Mouse (Mus musculus): ENCODE data around the gene Syn2.

DNA sequence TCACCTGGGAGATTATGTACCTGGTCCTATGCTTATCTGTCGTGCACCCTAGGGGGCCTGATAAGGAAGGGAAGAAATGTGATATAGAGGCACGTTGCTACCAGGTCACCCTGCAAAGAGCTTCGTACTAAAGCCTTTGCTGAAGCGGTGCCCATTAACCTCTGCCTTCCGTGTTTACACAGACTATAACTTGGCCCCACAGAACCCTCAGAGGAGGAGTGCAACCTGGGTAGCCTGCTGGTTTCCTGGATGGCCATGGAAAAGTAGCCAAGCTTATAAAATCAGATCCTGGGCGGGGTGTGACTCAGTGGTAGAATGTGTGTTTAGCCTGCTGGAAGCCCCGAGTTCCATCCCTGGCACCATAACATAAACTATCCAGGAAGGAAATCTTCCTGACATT lies 179.2 kb downstream of the Syn2 start:
- TF ChIP-seq CTCF (IDR thresholded peaks at IDR 0.05; ENCODE audit: control insufficient read depth, insufficient read depth, low read length) (no peak), POLR2A (IDR thresholded peaks at IDR 0.05; ENCODE audit: borderline replicate concordance, control insufficient read depth, low read depth, low read length) (no peak)

All from bone marrow, adult 2 months (tissue).